Mouse (Mus musculus) lung, postnatal 0 days (tissue): ENCODE measurements at regions not wholly inside any gene's neighbourhood (a gene's known extent, or its start where the extent isn't known, plus 50 kb on each side); places are given as distances from the start of the nearest gene placed in this dataset.

Experiments
- CTCF ChIP-seq: IDR thresholded peaks from 2 replicates; pipeline ENCODE4 v1.5.1; 2016; ENCODE audit warnings: antibody characterized with exemption, mild to moderate bottlenecking
- EP300 ChIP-seq: IDR thresholded peaks from 2 replicates; pipeline ENCODE4 v1.6.1; 2016; ENCODE audit warnings: antibody characterized with exemption, mild to moderate bottlenecking, control low read depth

- no peak for TF ChIP-seq CTCF
- no peak for TF ChIP-seq EP300
Observed at GRCm38 (mm10) chr6:100170711-100171348, 116.5 kb downstream of the Rybp start.
